Mouse (Mus musculus) adrenal gland (tissue): Measurements from ENCODE around the gene 4930430F08Rik.
"Not testable (repeated sequence)": the region's sequence is repeated elsewhere in the genome, so short reads cannot be mapped to it uniquely, and the experiment has no call there.

Source experiments
- intact Hi-C: fragments of 180-260 bp; cut with DNase I; formaldehyde crosslinking; loops from one replicate; pipeline ENCODE4 v1.15.1; 2025
- long read RNA-seq, 2 experiments: library from polyadenylated mRNA; unstranded; transcript quantifications; one replicate each; pipeline ENCODE4 v2.0.0; 2020; ENCODE audit warnings: borderline replicate concordance in 1 of 2; ENCODE audit not compliant: insufficient replicate concordance in 1 of 2

Gene 4930430F08Rik
- long read RNA-seq, experiment 1, transcript 4930430F08Rik-201 (7 exons, 2,564 nt) = major isoform, 7 of 9 reads
- long read RNA-seq, experiment 1, partial matches to known transcripts = 0 of 9 reads
- long read RNA-seq, experiment 1, other reads (novel, unspliced or antisense) = 2 of 9 reads
- long read RNA-seq, experiment 2, transcript 4930430F08Rik-201 (7 exons, 2,564 nt) = major isoform, 5 of 8 reads
- long read RNA-seq, experiment 2, partial matches to known transcripts = 2 of 8 reads
- long read RNA-seq, experiment 2, other reads (novel, unspliced or antisense) = 1 of 8 reads

DNA sequence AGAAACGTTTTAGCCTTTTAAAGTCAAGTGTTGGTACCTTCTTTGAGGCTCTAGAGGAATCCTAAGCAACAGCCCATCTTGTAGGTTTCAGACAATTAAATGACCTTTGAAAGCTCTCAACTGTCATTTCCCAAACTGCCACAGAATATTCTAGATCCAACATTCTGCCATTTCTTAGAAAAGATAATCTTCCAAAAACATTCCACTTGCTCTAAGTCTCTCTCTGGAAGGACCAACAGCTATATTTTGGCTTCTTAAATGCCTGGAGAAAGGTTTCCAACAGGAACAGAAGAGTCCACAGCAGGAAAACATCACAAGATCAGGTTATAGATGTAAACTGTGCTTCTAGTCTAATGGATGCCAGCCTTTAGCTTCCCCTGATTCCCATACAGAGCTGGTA is at the start of gene 4930430F08Rik, which contains the start of gene 1700017N19Rik:
4930430F08Rik (minus strand) TSS at position 101 of the 400 bp plus-strand sequence.
1700017N19Rik (plus strand) TSS at position 162 of the 400 bp plus-strand sequence.
- intact Hi-C loops = no loop called here

GRCm38 (mm10) chr10:100629762-100630438 is 39.7 kb upstream of the 4930430F08Rik start:
- intact Hi-C loops = no loop called here

DNA sequence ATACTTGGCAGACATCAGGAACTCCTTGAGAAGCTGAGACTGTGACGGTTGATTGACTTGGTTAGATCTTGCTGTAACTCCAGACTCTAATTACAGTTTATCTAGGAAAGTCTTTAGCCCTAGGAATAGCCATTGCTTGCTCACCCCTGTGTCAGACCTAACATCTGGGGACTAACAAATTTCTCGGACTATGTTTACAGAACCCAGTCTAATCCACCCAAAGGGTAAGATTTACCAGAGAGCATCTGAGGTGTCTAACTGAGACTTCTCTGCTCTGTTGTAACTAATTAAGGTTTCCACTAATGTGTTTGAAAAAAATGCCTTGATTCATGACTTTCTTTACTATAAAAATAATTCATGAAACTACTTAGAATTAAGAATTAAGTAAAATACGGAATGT is 32.3 kb upstream of the 4930430F08Rik start:
- intact Hi-C loops = no loop called here

DNA sequence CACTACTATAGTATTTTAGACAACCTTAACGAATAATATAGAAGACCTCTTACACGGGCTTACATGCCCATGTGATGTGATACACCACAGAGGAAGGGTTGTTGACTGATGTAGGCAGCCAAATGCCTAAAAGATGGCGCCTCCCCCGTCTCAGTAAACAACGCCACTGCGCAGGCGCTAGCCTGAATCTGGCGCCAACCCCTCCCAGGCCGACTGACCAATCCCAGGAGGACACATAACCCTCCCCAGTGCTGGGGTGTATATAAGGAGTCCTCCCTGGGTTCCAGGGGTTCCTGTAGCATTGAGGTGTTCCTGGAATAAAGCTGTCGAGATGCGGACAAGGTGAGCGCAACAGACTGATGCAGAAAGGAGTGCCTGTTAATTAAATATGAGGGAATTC is 29.8 kb upstream of the 4930430F08Rik start:
- intact Hi-C loops = no loop called here

DNA sequence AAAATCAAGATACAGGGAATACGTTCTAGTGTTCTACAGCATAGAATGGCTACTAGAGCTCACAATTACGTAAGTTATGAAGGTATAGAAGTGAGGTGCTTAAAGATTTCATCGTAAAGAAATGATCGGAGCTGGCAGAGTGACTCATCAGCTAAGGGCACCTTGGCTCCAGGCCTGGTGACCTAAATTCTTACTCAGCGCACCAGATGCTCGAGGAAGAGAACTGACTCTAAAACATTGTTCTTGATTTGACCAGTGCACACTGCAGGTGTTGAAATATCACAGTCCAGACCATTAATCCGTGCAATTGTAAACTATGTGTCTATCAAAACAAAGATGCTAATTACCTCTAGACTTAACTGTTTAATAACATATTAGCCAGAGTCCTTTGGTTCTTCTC is 29.3 kb upstream of the 4930430F08Rik start:
- intact Hi-C loops = no loop called here

GRCm38 (mm10) chr10:100617233-100617903 is 27.1 kb upstream of the 4930430F08Rik start:
- intact Hi-C loops = no loop called here

- intact Hi-C loops = no loop called here
These were observed 14.0 kb upstream of the 4930430F08Rik start for GRCm38 (mm10) chr10:100604254-100604653.

- intact Hi-C loops = no loop called here
These were observed 13.3 kb upstream of the 4930430F08Rik start for GRCm38 (mm10) chr10:100603511-100603910.

DNA sequence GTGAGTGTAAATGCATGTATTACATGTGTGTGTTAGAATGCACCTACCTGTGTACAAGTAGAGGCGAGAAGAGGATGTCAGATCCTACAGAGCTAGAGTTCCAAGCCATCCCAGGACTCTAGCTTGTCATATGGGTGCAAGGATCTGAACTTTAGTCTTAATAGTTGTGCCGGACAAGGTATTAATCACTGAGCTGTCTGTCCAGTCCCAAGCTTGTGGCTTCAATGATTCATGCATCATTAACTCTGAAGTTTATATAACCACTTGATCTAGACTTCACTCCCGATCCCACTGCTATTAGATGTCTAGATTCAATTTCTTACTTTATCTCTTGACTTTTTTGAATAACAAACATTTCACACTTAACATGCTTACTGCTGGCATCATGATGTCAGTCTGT is 8.1 kb upstream of the 4930430F08Rik start:
- intact Hi-C loops = no loop called here

DNA sequence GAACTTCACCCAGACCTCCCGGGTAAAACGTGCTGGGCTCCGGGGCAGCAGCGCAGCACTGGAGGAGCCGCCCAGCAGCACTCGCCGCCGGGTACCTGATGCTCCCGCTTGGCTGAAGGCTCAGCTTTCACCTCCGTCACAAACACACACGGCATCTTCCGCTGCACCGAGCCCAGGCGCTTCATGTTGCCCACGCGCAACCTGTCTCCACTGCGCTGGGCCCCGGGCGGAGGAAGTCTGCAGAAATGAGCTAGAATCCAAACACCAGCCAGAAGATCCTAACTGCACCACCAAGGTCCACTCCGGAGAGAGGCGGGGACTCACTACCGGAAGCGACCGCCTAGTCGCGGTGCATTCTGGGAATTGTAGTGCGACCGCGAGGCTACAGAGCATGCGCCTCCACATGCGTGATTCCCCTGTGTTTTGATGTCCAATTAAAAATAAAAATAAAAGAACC is 1.3 kb downstream of the 4930430F08Rik start:
- intact Hi-C loops = no loop called here

DNA sequence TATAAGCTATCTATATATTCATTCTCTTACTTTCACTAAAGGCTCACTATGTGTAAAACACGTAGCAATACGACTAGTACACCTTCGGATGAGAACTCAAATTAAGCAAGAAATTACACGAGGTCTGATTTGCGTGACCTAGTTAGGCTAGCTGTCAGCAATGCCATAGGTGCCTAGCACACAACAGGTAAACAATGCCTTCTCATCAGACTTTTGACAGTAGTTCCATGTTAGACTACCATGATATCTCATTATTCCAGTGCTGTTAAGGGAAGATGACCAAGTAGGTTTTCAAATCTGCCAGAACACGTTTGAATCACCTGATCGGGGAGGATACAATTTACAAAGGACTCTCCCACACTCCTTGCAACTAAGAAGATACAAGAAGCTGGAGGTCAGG is 1.7 kb downstream of the 4930430F08Rik start:
- intact Hi-C loops = no loop called here

DNA sequence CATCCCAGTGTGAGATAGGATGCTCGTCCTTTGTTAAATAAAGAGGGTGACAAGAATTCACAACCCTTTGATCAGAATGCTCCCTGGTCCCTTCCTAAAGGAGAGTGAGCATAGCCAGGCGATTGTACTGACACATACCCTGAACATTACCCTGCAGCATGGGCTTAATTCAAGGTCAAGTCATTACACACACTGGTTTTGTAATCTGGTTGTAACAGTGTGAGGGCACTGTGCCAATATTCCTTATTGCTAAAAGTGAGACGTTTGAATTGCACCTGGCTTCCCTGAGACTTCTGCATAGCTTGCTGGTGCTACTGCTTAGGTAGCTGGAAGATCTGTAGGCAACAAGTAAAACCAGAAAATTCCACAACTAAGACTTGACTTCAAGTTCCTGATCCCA is 6.0 kb downstream of the 4930430F08Rik start:
- intact Hi-C loops = no loop called here

DNA sequence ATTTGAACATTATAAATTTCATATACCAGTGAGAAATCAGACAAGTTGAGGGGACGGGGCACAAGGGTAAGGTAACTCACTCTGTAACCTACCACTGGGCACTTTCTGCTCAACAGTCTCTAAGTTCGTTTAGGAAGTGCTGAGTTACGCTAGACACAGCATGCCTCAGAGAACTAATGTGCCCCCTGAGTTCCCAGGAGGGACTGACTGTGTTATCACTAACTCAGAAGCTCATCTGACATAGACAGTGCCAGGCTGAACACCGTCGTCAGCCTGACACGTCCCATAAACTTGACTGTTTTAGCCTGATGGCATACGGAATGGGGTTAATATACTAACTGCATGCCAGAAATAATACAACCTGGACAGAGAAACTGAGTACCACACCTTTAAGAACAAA is 14.9 kb downstream of the 4930430F08Rik start:
- intact Hi-C loops = no loop called here

DNA sequence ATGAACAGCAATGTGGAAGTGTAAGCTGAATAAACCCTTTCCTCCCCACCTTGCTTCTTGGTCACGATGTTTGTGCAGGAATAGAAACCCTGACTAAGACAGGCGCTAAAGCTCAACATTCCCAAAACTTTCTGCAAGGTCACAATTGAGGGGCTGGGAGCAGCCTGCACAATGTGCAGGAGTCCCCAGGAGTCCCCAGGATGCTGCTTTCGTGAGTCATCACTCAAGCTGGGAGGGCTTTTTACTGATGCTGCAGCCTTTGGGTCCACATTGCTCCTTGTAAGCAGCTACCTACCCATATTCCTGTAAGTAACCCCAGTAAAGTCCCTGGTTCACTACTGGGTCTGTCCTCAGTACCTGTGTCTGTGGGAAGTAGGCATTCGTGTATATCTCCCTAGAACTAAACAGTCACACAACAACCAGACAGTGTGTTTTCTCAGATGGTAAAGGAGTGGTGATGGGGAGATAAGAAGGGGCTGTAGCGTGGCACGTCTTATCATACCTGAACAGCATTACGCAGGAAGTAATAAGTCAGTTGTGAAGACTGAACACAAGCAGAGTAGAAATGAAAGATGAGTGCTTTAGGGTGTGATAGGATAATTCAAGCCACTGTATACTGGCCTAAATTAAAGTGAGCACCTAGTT is 15.6 kb downstream of the 4930430F08Rik start:
- intact Hi-C loops = no loop called here

- intact Hi-C loops = no loop called here
These were observed 18.5 kb downstream of the 4930430F08Rik start for GRCm38 (mm10) chr10:100571707-100572106.

DNA sequence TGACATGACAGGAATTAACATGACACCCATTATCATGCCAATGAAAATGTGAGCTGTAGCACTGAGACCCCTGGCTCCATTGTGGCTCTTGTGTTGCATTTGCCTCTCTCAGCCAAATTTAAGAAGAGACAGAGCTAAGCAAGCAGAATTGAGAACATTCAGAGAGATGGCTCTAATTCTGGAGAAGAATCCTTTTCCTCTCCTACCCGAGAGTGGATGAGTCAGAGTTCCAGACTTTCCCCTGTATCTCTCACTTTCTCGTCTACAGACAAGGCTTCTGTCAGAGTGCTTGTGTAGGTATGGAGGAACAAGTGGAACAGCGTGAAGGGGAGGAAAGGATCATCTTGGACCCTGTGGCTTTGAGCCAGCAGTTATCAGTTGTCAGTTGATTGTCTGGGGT is 26.1 kb downstream of the 4930430F08Rik start:
- intact Hi-C loops = no loop called here

GRCm38 (mm10) chr10:100560194-100560883 is 29.9 kb downstream of the 4930430F08Rik start:
- intact Hi-C loops = not testable (repeated sequence)

GRCm38 (mm10) chr10:100556566-100557175 is 33.6 kb downstream of the 4930430F08Rik start:
- intact Hi-C loops = no loop called here

- intact Hi-C loops = no loop called here
These were observed 65.5 kb downstream of the 4930430F08Rik start for GRCm38 (mm10) chr10:100524499-100525390.

GRCm38 (mm10) chr10:100522330-100522729 is 67.9 kb downstream of the 4930430F08Rik start:
- intact Hi-C loops = no loop called here
